Mouse (Mus musculus) neutrophil, adult 59 days (primary cell): Measurements from ENCODE around the gene Egflam. TPM values are rescaled to one million over a fixed set of nuclear protein-coding genes. Genes with fewer than 3 reads are reported as not detected.

Experiments used
- total RNA-seq, 2 experiments: library from RNA; stranded (reverse); gene quantifications; 1 replicate in 1 of 2; 2 replicates in 1 of 2; pipeline ENCODE4 v1.2.4; 2023

The Egflam gene
- not detected for total RNA-seq

DNA sequence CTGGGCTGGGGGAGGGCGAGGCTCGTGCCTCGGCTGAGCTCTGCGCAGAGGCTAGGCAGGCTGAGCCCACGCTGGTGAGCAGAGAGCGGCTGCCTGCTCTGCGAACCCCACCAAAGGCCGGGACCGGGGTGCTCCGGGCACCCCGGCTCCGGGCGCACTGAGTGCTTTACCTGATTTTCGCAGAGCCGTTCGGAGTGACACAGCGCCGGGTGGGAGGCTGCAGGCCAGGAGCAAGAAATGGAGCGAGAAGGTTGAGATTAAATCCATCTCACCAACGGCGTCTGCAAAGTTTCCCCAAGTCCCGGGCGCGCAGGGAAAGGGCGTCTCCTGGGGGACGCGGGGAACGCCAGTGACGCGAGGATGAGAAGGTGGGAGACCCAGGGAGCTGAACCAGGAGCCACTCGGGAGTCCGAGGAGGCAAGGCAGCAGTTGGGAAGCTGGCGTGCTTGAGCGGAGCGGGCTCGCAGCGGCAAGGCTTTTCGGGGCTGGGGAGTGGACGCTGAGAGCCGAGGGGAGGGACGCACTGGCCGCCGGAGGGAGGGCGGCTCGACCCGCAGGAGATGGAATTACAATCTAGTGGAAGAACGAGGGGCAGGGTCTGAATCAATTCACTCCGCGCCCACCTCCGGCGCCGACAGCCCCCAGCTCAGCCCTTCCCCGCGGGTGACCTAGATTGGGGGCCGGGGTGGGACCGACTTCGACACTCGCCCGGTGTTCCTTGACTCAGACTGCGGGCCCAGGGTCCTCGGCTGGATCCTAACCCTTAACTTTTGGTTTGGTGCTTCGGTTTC lies at the start of gene Egflam:
Egflam (minus strand) TSS at position 578 of the 791 bp plus-strand sequence.

